10 mouse cellular contexts compared by ENCODE assay signal in genomic region chr5:146712282-146712918, GRCm38 (mm10).
DNase-seq lines count a peak whose midpoint lies in the region; ATAC-seq and TF ChIP-seq lines count a peak whose summit lies in the region.
"Had no signal": no experiment of that assay in that cellular context is flagged by ENCODE, and none has a peak within 500 bp of the region (broad histone marks: within the 10 kb centered on the region; RNA-seq: fewer than 3 reads in every experiment).

No protein-coding gene starts in this region.

- no peak for TF ChIP-seq CTCF in thymus, adult 2 months (IDR thresholded peaks at IDR 0.05; ENCODE audit: borderline replicate concordance, control insufficient read depth, extremely low read depth, insufficient read depth, low read length, poor library complexity)

- TF ChIP-seq POLR2A in thymus, adult 2 months (IDR thresholded peaks at IDR 0.05; ENCODE audit: control insufficient read depth, extremely low read depth, insufficient read depth, low read length, poor library complexity) = no peak

- H3K27me3 ChIP-seq in hindbrain, embryonic 12.5 days = no peaks in the 10 kb centered on the region
- H3K27me3 ChIP-seq in midbrain, embryonic 14.5 days (ENCODE audit: control insufficient read depth, insufficient read depth, low read length) = no peaks in the 10 kb centered on the region
- H3K27me3 ChIP-seq in thymus, adult 2 months (ENCODE audit: control insufficient read depth, insufficient read depth, low read length) = no peaks in the 10 kb centered on the region
- H3K27me3 ChIP-seq: Patski had no signal

- WGBS in hindbrain, embryonic 12.5 days = 50% methylated on average over 18 of the region's 18 CpGs
- 27% methylated on average over 18 of the region's 18 CpGs for whole genome bisulfite sequencing in midbrain, embryonic 14.5 days
- WGBS in thymus, adult 2 months = 95% methylated on average over 18 of the region's 18 CpGs

- no peaks in the 10 kb centered on the region for H3K36me3 ChIP-seq in hindbrain, embryonic 12.5 days
- no peaks in the 10 kb centered on the region for H3K36me3 ChIP-seq in midbrain, embryonic 14.5 days (ENCODE audit: control insufficient read depth, insufficient read depth, low read length)
- H3K36me3 ChIP-seq in thymus, adult 2 months (ENCODE audit: control insufficient read depth, insufficient read depth, low read length) = no peaks in the 10 kb centered on the region

- peaks cover 19% of the 10 kb centered on the region for H3K4me1 ChIP-seq in hindbrain, embryonic 12.5 days
- H3K4me1 ChIP-seq in midbrain, embryonic 14.5 days (ENCODE audit: control insufficient read depth, insufficient read depth, low read length) = peaks cover 10% of the 10 kb centered on the region
- no peaks in the 10 kb centered on the region for H3K4me1 ChIP-seq in thymus, adult 2 months (replicated peaks; ENCODE audit: control insufficient read depth, insufficient read depth, low read length)

- H3K4me3 ChIP-seq in hindbrain, embryonic 12.5 days = no peak overlapping the region
- H3K4me3 ChIP-seq in midbrain, embryonic 14.5 days (replicated peaks; ENCODE audit: low read depth, low read length) = no peak overlapping the region; the same call in 1 of the 2 replicates
- H3K4me3 ChIP-seq in thymus, adult 2 months (ENCODE audit: control insufficient read depth, insufficient read depth, low read length) = no peak overlapping the region

- peak; percentile 76 to 83 for DNase-seq in cerebellum, postnatal 10 days
- DNase-seq in cerebellum, adult 8-10 months = no peak
- peak; percentile 41 for DNase-seq in ZHBTc4 (ENCODE audit: low read depth, low spot score)
- DNase-seq in midbrain, embryonic 14.5 days = peak; percentile 76
- no peak for DNase-seq in spleen, postnatal 36 days (ENCODE audit: low spot score in 2 of 2)
- no peak for DNase-seq in adrenal gland, postnatal 25 days
- no peak for DNase-seq in thymus, adult 2 months

- H3K9me3 ChIP-seq in hindbrain, embryonic 12.5 days (replicated peaks) = no peaks in the 10 kb centered on the region
- H3K9me3 ChIP-seq in midbrain, embryonic 14.5 days (ENCODE audit: control insufficient read depth, low read length) = no peaks in the 10 kb centered on the region

- peak overlapping the region; percentile 86 for H3K27ac ChIP-seq in hindbrain, embryonic 12.5 days
- H3K27ac ChIP-seq in midbrain, embryonic 14.5 days (replicated peaks; ENCODE audit: low read depth, low read length) = peak overlapping the region; percentile 82
- no peak overlapping the region for H3K27ac ChIP-seq in thymus, adult 2 months (ENCODE audit: control insufficient read depth, insufficient read depth, low read length)
- H3K27ac ChIP-seq: liver, embryonic 14.5 days had no signal

- peak overlapping the region; percentile 22 for H3K4me2 ChIP-seq in hindbrain, embryonic 12.5 days (replicated peaks)
- peak overlapping the region; percentile 28 for H3K4me2 ChIP-seq in midbrain, embryonic 14.5 days (ENCODE audit: low read length)

- H3K9ac ChIP-seq in hindbrain, embryonic 12.5 days = no peak overlapping the region
- H3K9ac ChIP-seq in midbrain, embryonic 14.5 days (replicated peaks; ENCODE audit: low read length) = no peak overlapping the region; the same call in 1 of the 2 replicates
- H3K9ac ChIP-seq: liver, embryonic 14.5 days had no signal

- peak; percentile 92 for ATAC-seq in hindbrain, embryonic 12.5 days (ENCODE audit: low FRiP score)
- peak; percentile 83 for ATAC-seq in midbrain, embryonic 14.5 days (ENCODE audit: low FRiP score, low TSS enrichment)
- ATAC-seq: Patski had no signal

Comparison
In these comparisons a context has a peak if more than half of its experiments do, and no peak if none do; other contexts are left out.
1. DNase-seq: peak in cerebellum, postnatal 10 days (2 of 2), ZHBTc4 (single experiment) and midbrain, embryonic 14.5 days (single experiment); none in cerebellum, adult 8-10 months (single experiment), spleen, postnatal 36 days (0 of 2), adrenal gland, postnatal 25 days (single experiment) and thymus, adult 2 months (single experiment).